Mouse (Mus musculus): ENCODE measurements around the gene Gpr1.

GRCm38 (mm10) chr1:63182636-63183270 lies 31.6 kb downstream of the Gpr1 start:
- no peak for TF ChIP-seq POLR2A (IDR thresholded peaks at IDR 0.05; ENCODE audit: insufficient read depth, low read length)
- TF ChIP-seq CTCF (IDR thresholded peaks at IDR 0.05; ENCODE audit: low read depth, low read length), result no peak

All from ES-Bruce4 (cell line).